Mouse (Mus musculus) heart, embryonic 16.5 days (tissue): ENCODE data around the gene Plekhg3. TPM values are rescaled to one million over a fixed set of nuclear protein-coding genes. Genes with fewer than 3 reads are reported as not detected.

Experiments used
- ATAC-seq: fragments of 200-750 bp; cut with Nextera tagmentation; replicated peaks from 2 replicates; pipeline ENCODE4 v1.8.0; 2017; ENCODE audit warnings: moderate number of reproducible peaks; ENCODE audit not compliant: insufficient read depth, low FRiP score; ENCODE audit errors: extremely low read depth
- H3K27ac ChIP-seq: fragments of 300-500 bp; sonication (generic); 2 replicates; pipeline ENCODE4 v1.5.1; 2014; ENCODE audit warnings: mild to moderate bottlenecking, low read length, control low read depth, moderate library complexity
- H3K27me3 ChIP-seq: fragments of 300-500 bp; sonication (generic); 2 replicates; pipeline ENCODE4 v1.6.1; 2014; ENCODE audit warnings: low read length, mixed read lengths; ENCODE audit not compliant: control insufficient read depth, insufficient read depth
- H3K36me3 ChIP-seq: fragments of 300-500 bp; sonication (generic); 2 replicates; pipeline ENCODE4 v1.6.1; 2014; ENCODE audit not compliant: control insufficient read depth, insufficient read depth
- H3K4me1 ChIP-seq: fragments of 300-500 bp; sonication (generic); 2 replicates; pipeline ENCODE4 v1.6.1; 2014; ENCODE audit warnings: low read length, mixed read lengths; ENCODE audit not compliant: control insufficient read depth, insufficient read depth
- H3K4me2 ChIP-seq: fragments of 300-500 bp; sonication (generic); 2 replicates; pipeline ENCODE4 v1.6.1; 2014; ENCODE audit warnings: low read depth, mild to moderate bottlenecking, control low read depth, low read length
- H3K4me3 ChIP-seq: fragments of 300-500 bp; sonication (generic); 2 replicates; pipeline ENCODE4 v1.5.1; 2014; ENCODE audit warnings: mild to moderate bottlenecking, control low read depth, low read length
- H3K9ac ChIP-seq: fragments of 300-500 bp; sonication (generic); 2 replicates; pipeline ENCODE4 v1.6.1; 2014; ENCODE audit warnings: low read length, control low read depth
- H3K9me3 ChIP-seq: fragments of 300-500 bp; sonication (generic); replicated peaks from 2 replicates; pipeline ENCODE4 v1.6.1; 2016; ENCODE audit warnings: low read length; ENCODE audit not compliant: control insufficient read depth
- WGBS: fragments of 180-500 bp; shearing (Covaris S2); extraction: QIAGEN DNeasy Blood & Tissue Kit; methylation state at CpG from one replicate; pipeline ENCODE4 v1.1.7; 2014; 5-methylcytosine and 5-hydroxymethylcytosine counted together
- polyA plus RNA-seq: library from polyadenylated mRNA; unstranded; fragments of >200 nt; fragmentation: Nextera tagmentation; extraction: Ambion mirVana; gene quantifications from 2 replicates; pipeline ENCODE4 v1.2.1, GENCODE M21; 2015

The Plekhg3 gene
- polyA plus RNA-seq, 1 experiment from 2014 or later: 6.8 TPM

DNA sequence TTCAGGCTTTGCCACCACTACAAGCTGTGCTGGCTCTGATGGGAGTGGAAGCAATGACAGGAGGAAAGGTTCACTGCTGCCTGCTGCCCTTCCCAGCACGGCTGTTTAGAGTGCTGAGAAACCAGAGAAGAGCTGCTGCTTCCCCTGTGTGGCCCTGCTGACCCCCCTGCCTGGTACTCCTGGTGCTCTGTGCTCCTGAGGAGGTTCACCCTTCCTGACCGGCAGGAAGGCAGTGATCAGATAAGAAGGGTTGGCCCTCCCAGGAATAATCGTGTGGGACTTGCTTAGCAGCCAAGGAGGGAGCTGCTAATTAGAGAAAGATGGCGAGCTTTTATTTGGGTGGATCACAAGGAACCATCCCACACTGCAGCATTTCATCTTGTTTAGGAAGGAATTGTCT is 15.8 kb upstream of the Plekhg3 start:
- H3K36me3 ChIP-seq: no peaks in the 10 kb centered on the region
- ATAC-seq: no peak
- H3K9me3 ChIP-seq: no peaks in the 10 kb centered on the region
- H3K9ac ChIP-seq: no peak overlapping the region
- peaks cover 13% of the 10 kb centered on the region for H3K4me1 ChIP-seq
- no peak overlapping the region for H3K4me3 ChIP-seq
- WGBS: 24% methylated on average over 4 of the region's 4 CpGs
- no peak overlapping the region for H3K27ac ChIP-seq
- H3K4me2 ChIP-seq: no peak overlapping the region
- H3K27me3 ChIP-seq: no peaks in the 10 kb centered on the region

DNA sequence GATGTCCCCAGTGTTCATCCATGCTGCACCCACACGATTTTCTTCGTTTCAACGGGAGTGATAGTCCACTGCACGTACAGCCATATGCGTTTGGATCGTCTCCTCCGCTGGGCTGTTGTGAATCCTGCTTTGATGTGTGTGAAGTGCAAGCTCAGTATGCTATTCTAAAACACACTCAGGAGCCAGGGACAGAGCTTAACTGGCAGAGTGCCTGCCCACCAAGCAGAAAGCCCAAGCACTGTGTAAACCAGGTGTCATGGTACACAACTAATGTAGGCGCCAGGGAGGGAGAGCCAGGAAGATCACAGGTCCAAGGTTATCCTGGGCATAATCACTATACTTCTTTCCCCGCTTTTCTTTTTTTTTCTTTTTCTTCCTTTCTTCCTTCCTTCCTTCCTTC is 12.7 kb upstream of the Plekhg3 start:
- no peak overlapping the region for H3K4me2 ChIP-seq
- 79% methylated on average over 9 of the region's 9 CpGs for WGBS

GRCm38 (mm10) chr12:76518909-76519842 is 11.5 kb upstream of the Plekhg3 start:
- peak; percentile 41; the same call in 1 of the 2 replicates for ATAC-seq
- 60% methylated on average over 12 of the region's 12 CpGs for WGBS
- H3K27ac ChIP-seq: no peak overlapping the region

More for the DNA sequence above, 12.7 kb upstream of the Plekhg3 start:
- no peak overlapping the region for H3K4me3 ChIP-seq
- no peak overlapping the region for H3K27ac ChIP-seq
- no peak overlapping the region for H3K9ac ChIP-seq
- no peaks in the 10 kb centered on the region for H3K36me3 ChIP-seq
- no peak for ATAC-seq
- H3K9me3 ChIP-seq: 0 out of 2 replicates have a peak, but pooled peaks cover under 1% of the 10 kb centered on the region
- H3K27me3 ChIP-seq: no peaks in the 10 kb centered on the region
- H3K4me1 ChIP-seq: peaks cover 8% of the 10 kb centered on the region

DNA sequence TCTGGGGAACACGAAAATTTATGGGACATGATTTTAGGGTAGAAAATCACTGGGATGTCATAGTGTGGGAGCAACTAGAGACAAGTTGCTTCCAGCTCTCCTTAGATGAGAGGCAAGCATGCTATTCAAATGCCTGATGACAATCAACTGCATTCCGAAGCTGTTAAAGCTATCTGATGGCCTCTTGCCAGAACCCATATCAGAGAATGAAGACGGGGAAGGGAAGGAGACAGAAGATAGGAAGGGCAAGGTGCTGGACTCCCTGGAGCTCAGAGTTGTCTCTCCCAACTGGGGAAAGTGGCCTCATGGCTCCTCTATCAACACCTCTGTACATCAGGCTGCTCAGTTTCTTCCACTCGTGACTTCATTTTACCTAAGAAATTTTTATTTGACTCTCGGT is 7.0 kb upstream of the Plekhg3 start:
- Histone ChIP-seq H3K4me2 (no peak overlapping the region), H3K9ac (no peak overlapping the region), H3K36me3 (no peaks in the 10 kb centered on the region), H3K27ac (no peak overlapping the region), H3K9me3 (0 out of 2 replicates have a peak, but pooled peaks cover 2% of the 10 kb centered on the region), H3K4me1 (peaks cover 2% of the 10 kb centered on the region; the same call in 1 of the 2 replicates), H3K4me3 (no peak overlapping the region), H3K27me3 (no peaks in the 10 kb centered on the region; the same call in 1 of the 2 replicates)
- 44% methylated on average over 5 of the region's 5 CpGs for WGBS
- no peak for ATAC-seq

More at GRCm38 (mm10) chr12:76518909-76519842, 11.5 kb upstream of the Plekhg3 start:
- Histone ChIP-seq H3K36me3 (no peaks in the 10 kb centered on the region), H3K9ac (no peak overlapping the region), H3K4me1 (peaks cover 8% of the 10 kb centered on the region), H3K4me2 (no peak overlapping the region), H3K27me3 (no peaks in the 10 kb centered on the region), H3K4me3 (no peak overlapping the region), H3K9me3 (0 out of 2 replicates have a peak, but pooled peaks cover 2% of the 10 kb centered on the region)

DNA sequence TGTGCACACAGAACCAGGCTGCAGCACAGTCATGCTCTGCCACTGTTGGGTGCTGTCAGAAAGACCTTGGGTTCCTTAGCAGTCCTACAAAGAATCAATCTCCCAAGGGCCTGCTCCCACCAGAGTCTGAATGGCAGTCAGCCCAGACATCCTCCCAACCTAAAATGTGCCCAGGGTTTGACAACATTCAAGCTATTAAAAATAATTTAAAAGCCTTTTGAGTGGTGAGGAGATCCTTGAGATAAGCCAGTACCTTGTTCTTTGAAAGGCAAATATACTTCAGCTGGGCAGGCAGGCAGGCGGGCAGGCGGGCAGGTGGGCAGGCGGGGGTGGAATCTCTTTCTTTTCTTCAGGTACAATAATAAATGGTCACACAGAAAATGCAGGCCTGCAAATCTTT is 5.8 kb upstream of the Plekhg3 start:
- H3K9ac ChIP-seq: no peak overlapping the region
- H3K27ac ChIP-seq: no peak overlapping the region
- no peaks in the 10 kb centered on the region for H3K36me3 ChIP-seq
- H3K4me2 ChIP-seq: no peak overlapping the region
- 0 out of 2 replicates have a peak, but pooled peaks cover 2% of the 10 kb centered on the region for H3K9me3 ChIP-seq
- ATAC-seq: no peak
- no peak overlapping the region for H3K4me3 ChIP-seq
- peaks cover 2% of the 10 kb centered on the region; the same call in 1 of the 2 replicates for H3K4me1 ChIP-seq
- peaks cover 2% of the 10 kb centered on the region; the same call in 1 of the 2 replicates for H3K27me3 ChIP-seq
- 93% methylated on average over 3 of the region's 3 CpGs for WGBS

GRCm38 (mm10) chr12:76527245-76527881 is 3.3 kb upstream of the Plekhg3 start:
- 0 out of 2 replicates have a peak, but pooled peaks cover 2% of the 10 kb centered on the region for H3K9me3 ChIP-seq
- no peak for ATAC-seq
- H3K27ac ChIP-seq: no peak overlapping the region
- WGBS: 47% methylated on average over 9 of the region's 9 CpGs
- H3K36me3 ChIP-seq: no peaks in the 10 kb centered on the region
- no peak overlapping the region for H3K4me2 ChIP-seq
- no peak overlapping the region for H3K9ac ChIP-seq
- no peak overlapping the region for H3K4me3 ChIP-seq
- peaks cover 4% of the 10 kb centered on the region for H3K4me1 ChIP-seq
- peaks cover 8% of the 10 kb centered on the region for H3K27me3 ChIP-seq

GRCm38 (mm10) chr12:76528766-76529165 is 1.9 kb upstream of the Plekhg3 start:
- Histone ChIP-seq H3K27ac (no peak overlapping the region), H3K9ac (no peak overlapping the region), H3K9me3 (no peaks in the 10 kb centered on the region), H3K4me1 (peaks cover 8% of the 10 kb centered on the region), H3K4me2 (no peak overlapping the region), H3K36me3 (no peaks in the 10 kb centered on the region), H3K27me3 (peaks cover 8% of the 10 kb centered on the region), H3K4me3 (no peak overlapping the region)
- ATAC-seq: no peak
- WGBS: 88% methylated on average over 5 of the region's 5 CpGs

DNA sequence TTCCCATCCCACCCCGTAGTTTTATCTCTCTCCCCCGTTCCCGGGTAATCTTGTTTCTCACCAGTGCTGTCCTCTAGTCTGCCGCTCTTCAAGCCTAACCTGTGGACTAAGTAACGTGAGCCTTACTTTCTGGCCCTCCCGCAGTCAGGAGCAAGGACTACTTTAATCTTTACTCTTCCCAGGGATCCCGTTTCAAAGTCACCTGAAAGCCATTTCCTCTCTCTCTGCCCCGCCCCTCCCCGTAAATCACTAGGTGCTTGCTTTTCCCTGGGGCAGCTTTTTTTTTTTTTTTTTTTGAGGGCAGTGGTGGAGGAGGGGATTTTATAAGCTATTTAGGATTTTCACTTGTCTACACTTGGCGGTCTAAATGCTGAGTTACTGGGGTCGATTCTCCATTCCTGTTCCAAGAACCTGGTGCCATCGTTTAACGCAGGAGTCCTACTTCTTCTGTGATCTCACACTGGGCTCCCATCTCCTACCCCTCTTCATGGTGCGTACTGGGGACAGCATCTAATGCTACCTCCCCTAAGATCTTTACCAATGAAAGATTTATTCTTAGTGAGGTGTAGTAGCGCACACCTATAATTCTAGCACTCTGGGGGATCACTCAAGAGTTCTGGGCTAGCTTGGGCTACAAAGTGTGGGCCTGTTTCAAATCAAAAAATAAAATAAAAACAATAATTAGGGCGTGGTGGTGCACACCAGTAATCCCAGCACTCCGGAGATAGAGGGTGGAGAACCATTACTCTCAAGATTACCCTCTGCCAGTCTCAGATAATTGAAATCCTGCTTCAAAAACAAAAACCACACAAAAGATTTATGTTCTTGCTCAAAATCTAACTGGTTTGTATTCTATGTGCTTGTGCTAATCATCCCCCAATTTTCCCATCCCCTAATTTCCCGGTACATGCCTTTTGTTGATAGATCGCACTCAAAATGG is 1.6 kb downstream of the Plekhg3 start:
- peak overlapping the region; percentile 99 for H3K4me2 ChIP-seq
- peaks cover 8% of the 10 kb centered on the region for H3K27me3 ChIP-seq
- 14% methylated on average over 19 of the region's 19 CpGs for WGBS

More for the DNA sequence above, 1.6 kb downstream of the Plekhg3 start:
- H3K9ac ChIP-seq: peak overlapping the region; percentile 94
- H3K36me3 ChIP-seq: no peaks in the 10 kb centered on the region
- H3K9me3 ChIP-seq: no peaks in the 10 kb centered on the region
- peaks cover 34% of the 10 kb centered on the region for H3K4me1 ChIP-seq
- no peak for ATAC-seq
- H3K4me3 ChIP-seq: peak overlapping the region; percentile 90
- no peak overlapping the region for H3K27ac ChIP-seq
